Mouse (Mus musculus) cerebellum, postnatal 25 days (tissue): ENCODE results near the gene Galnt17.

Source experiments
- DNase-seq, 2 experiments: peaks; one replicate each; pipeline ENCODE4 v3.0.0; 2021; ENCODE audit warnings: mixed read lengths in 2 of 2

Gene Galnt17

DNA sequence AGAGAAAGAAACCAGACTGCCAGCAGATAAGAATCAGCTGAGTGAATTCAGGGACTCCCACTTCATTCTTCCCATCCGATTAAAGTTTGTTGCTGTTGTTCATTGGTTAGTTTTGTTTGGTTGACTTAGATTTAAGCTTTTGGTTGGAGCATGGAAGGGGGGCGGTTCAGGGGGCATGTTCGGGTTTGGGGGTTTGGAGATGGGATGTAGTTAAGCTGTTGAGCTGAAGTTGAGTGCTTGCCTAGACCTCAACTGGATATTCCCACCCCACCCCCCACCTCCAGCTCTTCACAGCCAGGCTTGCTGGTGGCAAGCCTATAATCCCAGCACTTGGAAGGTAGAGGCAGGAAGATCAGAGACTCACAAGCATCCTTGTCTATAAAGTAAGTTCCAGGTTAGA lies at the start of gene Galnt17:
Galnt17 (minus strand) TSS at position 101 of the 400 bp plus-strand sequence.
- peak in 1 of 2 experiments; percentile 20 for DNase-seq

DNA sequence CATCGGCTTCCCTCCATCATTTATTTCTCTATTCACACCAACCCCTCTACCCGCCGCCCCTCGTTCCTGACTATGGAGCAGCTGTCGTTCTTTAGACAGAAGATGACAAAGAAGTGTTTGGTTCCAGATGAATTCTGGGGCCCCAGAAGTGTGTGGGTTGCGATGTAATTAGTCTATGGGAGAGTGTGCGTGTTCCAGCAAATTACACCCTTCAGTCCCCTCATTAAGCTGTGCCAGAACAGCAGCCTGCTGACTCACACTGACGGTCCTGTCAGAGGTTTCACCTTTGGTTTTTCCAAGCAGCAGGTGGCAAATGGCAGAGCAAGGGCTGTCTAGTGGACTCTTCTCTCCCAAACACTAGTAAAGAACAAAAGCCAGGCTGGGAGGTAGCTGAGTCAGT lies 26.2 kb upstream of the Galnt17 start:
- DNase-seq = no peak

DNA sequence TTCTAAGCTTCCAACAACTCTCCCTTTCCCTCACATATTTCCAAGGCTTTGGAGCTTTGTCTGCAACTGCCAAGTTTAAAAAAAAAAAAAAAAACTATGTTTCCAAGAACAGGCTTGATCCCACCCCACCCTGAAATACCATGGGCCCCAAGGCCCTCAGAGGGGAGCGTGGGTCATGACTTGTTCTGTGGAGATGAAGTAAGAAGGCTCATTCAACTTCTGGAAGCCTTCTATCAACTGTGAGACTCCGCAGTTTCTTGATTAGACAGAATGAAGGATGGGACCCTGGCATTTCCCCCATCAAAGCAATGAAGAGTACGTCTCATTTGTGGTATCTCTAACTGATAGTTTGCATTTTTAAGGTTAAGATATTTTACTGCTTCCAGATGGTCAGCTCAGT lies 13.0 kb upstream of the Galnt17 start:
- no peak for DNase-seq

DNA sequence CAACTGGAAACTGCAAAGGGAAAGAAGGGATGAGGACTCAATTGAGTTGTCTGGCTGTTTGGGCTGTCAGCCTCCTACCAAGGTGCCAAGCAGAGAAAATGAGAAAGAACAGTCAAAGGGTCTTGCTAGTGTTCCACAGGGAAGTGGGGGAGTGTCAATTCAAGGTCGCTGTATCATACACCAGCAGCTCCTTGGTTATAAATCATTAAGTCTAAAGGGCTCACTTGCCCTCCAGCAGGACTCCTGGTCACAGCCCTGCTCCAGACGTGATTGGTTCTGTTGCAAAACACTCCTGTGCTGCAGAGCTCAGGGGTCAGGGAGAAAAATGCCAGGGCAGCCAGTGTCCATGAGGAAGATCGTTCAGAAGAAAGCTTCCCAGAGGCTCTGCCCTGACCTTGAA lies 11.3 kb upstream of the Galnt17 start:
- DNase-seq = no peak

DNA sequence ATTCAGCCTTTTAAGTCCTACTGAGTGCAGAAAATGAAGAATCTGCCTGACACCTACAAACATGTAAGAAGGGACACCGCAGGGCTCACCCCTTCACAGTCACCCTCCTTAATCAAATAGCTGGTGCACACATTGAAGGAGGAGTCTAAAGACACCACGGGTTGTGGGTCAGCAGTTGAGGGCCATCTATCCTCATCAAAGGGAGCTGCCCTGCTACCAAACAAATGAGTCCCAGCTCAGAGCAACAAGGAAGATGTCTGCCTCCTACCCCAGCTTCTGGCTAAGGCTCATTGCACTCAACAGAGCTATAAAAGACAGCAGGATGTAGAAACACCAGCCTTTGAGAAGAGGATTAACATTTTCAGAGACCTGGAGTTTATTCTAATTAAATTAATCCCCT lies 10.8 kb upstream of the Galnt17 start:
- DNase-seq = no peak

DNA sequence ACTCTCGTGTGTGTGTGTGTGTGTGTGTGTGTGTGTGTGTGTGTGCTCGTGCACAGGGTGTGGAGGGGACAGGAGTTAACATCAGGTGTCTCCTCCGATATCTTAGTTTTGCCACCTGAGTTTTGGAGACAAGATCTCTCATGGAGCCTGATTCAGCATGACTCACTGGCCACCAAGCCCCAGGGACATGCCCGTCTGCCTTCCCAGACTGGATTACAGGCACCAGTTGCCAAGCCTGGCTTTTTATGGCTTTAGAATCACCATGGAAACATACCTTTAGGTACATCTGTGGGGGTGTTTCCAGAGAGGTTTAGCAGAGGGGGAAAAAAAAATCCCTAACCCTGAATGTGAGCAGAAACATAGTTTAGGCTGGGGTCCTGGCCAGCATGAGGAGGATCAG lies 6.7 kb upstream of the Galnt17 start:
- DNase-seq = peak in 1 of 2 experiments; percentile 19

DNA sequence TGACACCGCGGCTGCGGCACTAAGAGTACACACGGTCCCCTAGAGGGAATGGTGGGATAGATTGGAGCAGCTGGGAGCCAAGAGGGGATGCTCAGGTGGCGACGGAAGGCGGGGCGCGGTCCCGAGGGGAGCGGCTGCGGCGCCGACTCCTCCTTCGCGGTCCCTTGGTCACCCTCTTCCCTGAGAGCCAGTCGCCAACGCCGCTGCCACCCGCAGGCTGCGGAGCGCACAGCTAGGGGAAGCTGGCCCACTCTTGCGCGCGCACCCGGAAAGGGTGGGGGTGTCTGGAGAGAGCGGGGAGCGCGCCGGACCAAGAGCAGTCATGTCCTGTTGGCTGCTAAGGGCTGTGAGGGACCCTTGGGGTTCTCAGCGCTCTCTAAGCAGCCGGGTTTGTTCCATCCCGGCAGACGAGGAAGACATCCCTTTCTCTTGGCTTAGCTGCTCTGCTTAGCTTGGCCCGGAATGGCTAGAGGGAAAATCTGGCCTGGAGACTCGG lies 593 bp downstream of the Galnt17 start:
- peak; percentile 91 to 92 for DNase-seq

DNA sequence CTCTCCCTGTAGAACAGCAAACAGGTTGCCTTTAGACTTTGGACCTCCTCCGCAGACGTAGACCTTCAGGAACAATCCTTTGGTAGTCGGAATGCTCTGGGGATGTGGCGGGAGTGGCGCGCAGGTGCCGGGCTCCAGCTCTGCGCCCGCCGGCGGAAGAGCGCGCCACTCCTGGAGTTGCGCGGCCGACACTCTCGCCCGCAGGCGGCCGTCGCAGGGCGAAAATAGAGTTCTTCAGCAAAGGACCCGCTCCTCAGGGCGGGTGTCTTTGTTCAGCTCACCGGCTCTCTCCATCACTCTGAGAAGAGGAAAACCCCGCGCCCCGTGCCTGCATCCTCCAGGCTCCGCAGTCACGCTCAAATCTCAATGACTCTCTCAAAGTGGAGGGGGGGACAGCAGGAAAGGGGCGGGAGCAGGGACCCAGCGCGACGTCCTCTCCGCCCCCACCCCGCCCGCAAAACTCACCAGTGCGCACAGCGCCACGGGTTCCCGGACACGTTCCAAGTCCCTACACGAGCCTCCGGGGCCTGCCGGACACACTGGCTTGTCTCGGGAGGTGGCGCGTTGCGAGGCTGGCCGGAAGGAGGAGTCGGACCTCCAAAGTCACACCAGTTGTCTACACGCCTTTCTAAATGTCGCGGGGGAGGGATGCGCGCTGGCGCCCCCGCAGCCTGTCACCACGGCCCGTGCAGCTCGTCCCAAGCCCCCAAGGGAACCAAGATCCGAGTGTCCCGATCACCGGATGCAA lies 1.2 kb downstream of the Galnt17 start:
- DNase-seq = peak; percentile 87 to 90

DNA sequence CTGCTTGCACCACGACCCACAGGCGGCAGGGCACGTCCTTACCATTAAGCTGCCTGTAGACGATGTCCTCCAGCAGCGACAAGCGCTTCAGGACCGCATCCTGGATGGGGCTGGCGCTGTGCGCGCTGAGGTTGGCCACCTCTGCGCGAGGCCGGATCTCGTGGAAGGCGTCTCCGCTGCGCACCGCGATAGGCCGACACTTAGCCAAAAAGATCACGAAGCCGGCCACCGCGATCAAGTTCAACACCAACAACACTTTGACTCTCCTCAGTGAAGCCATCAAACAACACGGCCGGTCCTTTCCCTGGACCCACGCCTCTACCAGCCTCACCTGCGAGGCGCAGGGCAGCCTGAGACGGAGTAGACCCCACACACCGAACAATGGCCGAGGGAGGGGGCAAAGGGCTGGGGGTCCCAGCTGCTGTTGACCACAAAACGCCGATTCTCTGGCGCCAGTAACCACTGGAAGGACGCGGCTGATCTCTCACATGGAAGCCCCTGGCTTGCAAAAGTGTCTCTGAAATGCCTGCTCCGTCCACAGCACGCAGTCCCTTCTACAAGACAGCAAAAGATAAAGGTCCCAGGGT lies 1.9 kb downstream of the Galnt17 start:
- DNase-seq = peak; percentile 65 to 67

DNA sequence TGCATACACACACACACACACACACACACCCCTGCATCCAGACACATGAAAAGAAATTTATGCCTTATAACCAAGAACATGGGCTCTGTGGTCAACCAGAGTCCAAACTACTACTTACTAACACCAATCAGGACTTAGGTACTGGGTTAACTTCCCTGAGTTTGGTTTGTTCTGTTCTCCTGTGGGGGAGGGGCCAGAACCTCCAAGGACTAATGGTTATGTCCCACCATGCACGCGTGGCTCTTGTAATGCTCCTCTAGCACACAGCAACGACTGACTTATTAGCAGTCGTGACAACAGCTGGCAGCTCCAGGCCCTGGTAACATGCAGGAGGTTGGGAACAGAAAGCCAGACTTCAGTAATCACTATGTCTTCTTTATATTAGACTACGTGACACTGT lies 3.1 kb downstream of the Galnt17 start:
- DNase-seq = peak in 1 of 2 experiments; percentile 41

DNA sequence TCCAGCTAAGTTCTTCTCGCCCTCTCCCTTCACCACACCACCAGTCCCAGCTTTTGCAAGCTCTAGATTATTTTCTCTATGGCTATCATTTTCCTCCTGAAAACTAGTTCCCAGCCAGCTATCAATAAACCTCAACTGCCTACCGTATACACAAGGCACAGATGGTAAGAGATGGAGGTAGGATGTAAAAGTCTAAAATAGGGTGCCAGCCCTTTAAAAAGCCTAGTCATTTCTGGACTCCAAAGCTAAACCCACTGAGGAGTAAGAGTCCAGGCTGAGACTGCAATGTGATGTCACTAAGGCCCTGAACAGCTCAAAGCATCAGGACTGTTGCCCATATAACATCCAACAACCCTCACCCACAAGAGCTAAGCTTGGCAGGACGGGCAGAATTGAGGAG lies 6.8 kb downstream of the Galnt17 start:
- no peak for DNase-seq

DNA sequence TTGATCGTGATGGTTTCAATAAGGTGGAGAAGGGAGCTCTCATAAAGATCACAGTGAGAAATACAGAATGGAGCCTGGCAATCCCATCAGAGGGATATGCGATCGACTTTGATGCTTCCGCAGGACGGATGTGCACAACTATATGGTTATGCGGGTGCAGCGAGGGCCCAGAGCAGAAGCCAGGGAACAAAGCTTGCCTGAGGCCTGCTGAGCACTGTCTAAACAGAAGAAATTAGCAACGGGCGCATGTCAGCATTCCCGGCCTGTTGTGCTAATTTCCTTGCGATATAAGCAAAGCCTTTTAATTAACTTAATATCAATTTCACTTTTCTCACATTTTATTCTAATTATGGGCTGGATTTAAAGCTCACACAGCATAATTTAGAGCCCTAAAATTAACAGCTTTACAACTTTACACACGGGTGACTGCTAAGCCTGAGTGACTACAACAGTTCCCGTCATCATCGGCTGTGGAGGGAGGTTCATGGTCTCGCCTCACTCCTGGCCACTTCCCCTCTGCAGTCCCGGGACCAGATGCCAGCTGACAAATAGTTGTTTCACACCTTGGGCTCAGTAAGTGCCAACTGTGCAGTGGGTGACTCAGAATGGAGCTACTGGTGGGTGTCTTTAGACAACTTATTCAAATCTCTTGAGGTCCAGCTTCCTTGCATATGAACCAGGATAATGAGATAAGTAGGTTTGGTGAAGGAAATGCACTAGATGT lies 14.4 kb downstream of the Galnt17 start:
- no peak for DNase-seq

DNA sequence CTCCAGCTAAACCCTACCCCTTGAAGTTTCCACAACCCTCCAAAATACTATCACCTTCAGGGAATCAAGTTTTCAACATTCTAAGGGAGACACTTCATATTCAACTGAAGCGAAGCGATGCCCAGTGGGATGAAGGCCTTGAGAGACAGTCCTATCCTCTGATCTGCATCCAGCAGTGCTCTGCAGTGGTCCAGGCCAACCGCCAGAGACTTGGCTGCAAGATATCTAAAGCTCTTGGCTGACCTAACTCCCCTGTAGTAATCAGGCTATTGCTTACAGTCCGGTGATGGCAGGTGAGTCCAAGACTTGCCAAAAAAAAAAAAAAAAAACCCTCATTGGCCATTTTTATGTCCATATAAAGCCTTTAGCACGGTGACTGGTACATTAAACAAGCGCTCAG lies 21.2 kb downstream of the Galnt17 start:
- peak in 1 of 2 experiments; percentile 62 for DNase-seq

DNA sequence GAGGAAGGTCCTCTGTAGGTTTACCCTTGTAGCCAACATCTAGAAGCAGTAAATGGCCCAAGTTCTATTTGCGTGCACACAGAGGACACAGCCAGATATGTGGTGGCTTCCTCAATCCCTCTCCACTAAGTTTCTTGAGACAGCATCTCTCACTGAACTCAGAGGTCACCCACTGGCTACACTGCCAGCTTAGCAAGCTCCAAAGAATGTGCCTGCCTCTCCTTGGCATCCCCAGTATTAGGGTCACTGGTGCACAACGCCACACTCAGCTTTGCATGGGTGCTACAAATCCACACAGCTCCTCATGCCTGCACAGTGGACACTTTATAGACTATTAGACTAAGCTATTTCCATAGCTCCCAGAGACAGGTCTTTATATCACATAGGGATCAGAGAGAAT lies 21.6 kb downstream of the Galnt17 start:
- DNase-seq = no peak

DNA sequence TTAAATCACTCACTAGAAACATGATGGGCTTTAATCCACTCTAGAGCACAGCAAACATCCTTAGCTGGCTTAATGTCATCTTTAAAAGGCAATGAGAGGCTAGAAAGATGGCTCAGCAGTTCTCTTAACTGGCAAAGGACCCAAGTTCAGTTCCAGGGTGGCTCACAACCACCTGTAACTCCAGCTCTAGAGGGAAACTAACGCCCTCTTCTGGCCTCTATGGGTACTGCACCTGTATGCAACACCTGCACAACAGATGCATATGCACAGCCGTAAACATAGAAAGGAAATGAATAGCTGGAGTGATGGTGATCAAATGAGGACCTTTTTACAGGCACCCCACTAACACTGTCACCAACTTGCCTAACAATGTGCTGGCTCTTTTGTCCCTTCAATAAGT lies 27.9 kb downstream of the Galnt17 start:
- peak in 1 of 2 experiments; percentile 49 for DNase-seq

DNA sequence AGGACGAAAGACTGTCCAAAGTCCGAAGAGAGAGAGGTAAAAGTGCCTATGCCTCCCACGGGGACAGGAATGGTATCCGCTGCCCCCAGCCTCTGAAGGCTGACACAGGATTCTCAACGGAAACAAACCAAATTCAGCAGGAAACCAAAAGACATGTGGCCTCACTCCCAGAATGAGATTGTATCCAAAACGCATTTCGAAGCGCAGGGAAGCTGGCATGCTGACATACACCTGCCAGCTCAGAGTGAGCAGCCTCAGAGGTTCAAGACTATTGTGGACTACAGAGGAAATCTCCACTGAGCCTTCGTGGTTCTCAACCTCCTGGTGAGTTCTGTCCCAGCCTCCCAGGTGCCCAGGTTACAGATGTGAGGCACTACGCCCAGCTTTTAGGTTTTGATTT lies 29.0 kb downstream of the Galnt17 start:
- DNase-seq = peak; percentile 50 to 60

DNA sequence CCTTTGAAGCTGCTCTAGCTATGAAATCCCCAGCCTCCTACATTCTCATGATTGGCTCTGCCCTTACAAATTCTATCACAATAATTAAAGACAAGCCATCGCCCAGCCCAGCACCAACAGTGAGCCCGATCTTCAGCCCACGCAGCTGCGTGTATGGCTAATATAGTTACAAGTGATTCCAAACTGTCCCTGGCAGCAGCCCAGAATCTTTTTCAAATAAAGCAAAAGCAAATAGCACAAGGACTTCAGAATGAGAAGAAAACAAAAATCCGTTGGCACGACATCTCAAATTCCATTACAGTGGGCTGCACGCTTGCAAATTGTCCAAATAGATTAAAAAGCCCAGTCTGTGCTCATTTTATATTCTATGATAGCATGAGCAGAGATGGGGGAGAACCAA lies 31.1 kb downstream of the Galnt17 start:
- DNase-seq = peak in 1 of 2 experiments; percentile 44

DNA sequence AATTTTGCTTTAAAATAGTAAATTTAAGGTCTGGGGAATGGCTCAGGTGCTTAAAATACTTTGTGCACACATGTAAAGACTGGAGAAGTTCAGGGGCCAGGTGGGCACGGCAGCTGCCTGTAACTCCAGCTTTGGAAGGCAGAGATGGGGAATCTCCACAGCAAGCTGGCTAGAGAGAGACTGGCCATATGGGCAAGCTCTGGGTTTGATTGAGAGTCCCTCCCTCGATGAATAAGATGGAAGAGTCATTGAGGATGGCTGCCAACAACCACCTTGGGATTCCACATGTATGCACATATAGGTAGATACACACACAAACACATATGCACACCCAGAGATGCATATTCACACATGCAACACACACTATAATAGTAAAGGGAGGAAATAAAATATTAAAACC lies 42.0 kb downstream of the Galnt17 start:
- DNase-seq = peak; percentile 39 to 41

DNA sequence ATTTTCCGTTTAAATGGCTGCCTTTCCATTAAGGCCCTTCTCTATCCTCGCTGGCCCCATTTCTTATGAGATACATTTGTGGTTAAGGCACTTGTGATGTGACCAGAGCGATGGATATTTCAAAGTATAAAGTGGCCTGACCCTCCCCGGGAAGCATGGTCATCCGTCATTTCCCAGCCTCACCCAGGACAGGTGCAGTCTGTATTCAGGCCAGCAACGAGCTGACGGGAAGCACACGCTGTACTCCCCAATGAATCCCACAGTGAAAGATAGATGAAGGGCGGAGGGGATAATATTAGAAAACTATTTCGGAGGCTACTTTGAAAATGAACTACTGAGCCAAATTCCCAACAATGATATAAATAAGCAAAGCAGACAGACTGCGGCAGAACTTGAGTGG lies 44.2 kb downstream of the Galnt17 start:
- no peak for DNase-seq

DNA sequence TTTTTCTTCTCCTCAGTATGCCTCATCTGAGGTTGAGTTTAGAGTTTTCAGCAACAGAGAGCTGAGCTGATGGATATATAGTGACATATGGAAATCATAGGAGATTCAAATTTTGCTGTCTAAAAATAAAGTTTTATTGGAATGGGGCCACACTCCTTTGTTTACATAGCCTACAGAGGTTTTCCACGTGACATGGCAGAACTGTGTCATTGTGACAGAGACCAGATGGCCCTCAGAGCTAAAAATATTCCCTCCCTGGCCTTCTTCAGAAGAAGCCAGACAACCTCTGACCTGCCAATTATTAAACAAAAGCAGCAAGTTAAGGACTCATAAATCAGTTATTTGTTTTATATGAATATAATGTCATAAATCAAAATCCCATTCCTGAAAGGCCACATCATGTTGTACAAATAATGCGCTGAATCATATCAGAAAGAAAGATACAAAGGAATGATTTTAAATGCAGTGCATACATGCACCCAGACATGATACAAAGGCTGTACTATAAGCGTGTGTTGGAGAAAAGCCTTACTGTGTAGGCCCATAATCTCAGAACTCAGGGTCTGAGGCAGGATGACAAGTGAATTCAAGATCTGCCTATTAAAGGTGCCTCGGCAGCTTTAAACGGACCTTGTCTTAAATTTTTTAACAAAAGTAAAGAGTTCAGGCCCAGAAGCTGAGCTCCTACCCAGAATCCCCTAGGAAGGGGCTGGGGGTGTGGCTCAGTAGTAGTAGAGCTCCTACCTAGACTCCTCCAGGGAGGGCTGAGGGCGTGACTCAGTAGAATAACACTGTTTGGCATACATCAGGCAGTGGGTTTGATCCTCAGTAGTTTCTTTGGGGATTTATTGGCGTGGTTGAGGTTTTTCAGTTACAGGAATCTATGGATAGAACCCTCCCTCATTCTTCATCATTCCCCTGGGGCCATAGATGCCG lies 57.3 kb downstream of the Galnt17 start:
- DNase-seq = peak; percentile 23 to 52

DNA sequence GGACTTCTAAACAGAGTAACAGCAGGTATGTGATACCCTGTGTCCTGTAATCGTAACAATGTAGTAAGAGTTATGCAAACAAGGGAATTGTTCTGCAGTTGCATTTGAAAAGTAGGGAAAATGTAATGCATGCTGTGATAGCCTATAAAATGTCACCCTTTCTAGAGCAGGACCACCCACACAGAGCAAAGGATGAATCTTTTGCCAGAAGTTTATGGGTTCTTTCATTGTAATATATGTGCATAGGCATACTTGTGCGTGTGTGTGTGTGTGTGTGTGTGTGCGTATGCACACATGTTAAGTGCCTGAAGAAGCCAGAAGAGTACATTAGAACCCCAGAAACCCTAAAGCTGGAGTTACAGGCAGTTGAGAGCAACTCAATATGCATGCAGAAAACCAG lies 59.9 kb downstream of the Galnt17 start:
- DNase-seq = no peak

DNA sequence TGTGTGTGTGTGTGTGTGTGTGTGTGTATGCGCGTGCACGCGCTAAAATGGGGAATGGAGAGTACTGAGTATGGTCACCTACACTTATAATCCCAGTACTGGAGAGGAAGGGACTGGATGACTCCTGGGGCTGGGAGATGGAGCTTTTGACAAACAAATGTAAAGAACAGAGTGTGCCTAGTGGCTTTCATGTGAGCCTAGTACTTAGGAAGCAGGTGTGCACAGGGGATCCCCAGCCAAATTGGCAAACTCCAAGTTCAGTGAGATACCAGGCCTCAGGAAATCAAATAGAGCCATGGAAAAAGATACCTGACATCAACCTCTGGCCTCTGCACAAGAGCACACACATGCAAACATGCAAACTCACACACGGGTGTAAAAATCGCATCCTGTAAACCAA lies 61.7 kb downstream of the Galnt17 start:
- no peak for DNase-seq

DNA sequence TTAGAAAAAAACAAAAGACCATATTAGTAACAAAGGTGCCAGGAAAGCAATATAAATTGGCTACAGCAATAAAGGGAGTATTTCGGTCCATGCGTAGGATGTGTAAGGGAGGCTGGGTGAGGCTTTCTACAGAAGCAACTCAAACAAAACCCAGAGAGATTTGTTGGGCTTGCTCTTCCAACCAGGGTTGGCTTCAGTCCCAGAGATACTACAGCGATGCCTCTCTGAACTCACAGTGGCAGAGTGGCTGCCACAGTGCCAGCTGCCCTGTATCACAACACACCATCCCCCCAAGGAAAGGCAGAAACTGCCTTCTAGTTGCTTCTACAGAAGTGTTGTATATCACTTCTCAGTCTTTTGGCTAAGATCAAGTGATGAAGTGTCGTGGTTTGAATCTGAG lies 66.6 kb downstream of the Galnt17 start:
- peak in 1 of 2 experiments; percentile 51 for DNase-seq
